Mouse (Mus musculus): ENCODE results near the gene Zbtb32. TPM values are rescaled to one million over a fixed set of nuclear protein-coding genes. Genes with fewer than 3 reads are reported as not detected.

Gene Zbtb32
- polyA plus RNA-seq, 1 experiment from 2014 or later = 0.21 TPM

GRCm38 (mm10) chr7:30559443-30559954 is 39.2 kb downstream of the Zbtb32 start, which contains the start of gene Lin37:
TSS of gene Lin37 (minus strand) at chr7:30559838.
- no peaks in the 10 kb centered on the region for H3K27me3 ChIP-seq (ENCODE audit: insufficient read depth, poor library complexity, severe bottlenecking)
- H3K36me3 ChIP-seq = peaks cover 41% of the 10 kb centered on the region
- peak; percentile 96 for DNase-seq (ENCODE audit: low spot score)
- under 1% methylated on average over 20 of the region's 20 CpGs for WGBS
- peak within 1 kb of the TSS; percentile 76 for H3K4me3 ChIP-seq
- peak within 1 kb of the TSS; percentile 85 for H3K27ac ChIP-seq
- no peaks in the 10 kb centered on the region for H3K9me3 ChIP-seq
- peaks cover 34% of the 10 kb centered on the region for H3K4me1 ChIP-seq (replicated peaks)

DNA sequence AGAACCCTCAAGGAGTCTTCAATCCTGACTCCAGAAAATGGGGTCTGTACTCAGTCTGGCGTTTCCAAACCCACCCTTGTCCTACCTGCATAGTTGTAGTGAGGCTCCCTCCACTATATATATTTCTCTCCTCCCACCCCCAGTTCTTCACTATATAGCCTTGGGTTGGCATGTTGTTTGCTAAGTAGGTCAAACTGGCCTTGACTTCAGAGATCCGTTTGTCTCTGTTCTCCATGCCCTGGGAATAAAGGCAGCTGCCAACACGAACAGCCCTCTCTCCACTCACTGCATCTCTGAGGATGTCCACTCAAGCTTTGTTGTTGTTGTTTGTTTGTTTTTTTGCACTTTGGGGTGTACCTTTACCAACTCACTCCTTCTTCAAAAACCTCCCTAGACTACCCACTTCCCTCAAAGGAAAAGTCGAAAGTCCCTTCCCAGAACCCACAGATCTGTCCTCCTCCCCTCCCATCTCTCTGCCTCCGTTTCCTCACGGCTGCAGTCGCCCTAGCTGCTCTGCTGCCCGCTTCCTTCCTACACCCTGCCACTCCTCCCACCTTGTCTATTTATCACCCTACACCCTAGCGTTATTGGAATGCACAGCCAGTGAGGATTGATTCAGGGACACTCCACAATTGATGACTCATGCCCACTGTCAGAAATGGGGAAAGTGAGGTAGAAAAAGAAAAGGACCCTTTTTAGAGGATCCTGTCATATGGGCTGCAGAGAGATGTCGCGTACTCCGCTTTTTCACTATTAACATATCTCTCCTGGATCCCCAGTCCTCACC is 39.9 kb downstream of the Zbtb32 start:
- Histone ChIP-seq H3K27me3 (ENCODE audit: insufficient read depth, poor library complexity, severe bottlenecking) (peaks cover 3% of the 10 kb centered on the region; the same call in 1 of the 2 replicates), H3K36me3 (peaks cover 46% of the 10 kb centered on the region), H3K9me3 (no peaks in the 10 kb centered on the region), H3K27ac (peak overlapping the region; percentile 85), H3K4me1 (replicated peaks) (peaks cover 34% of the 10 kb centered on the region), H3K4me3 (peak overlapping the region; percentile 76)
- 17% methylated on average over 12 of the region's 12 CpGs for WGBS
- no peak for DNase-seq (ENCODE audit: low spot score)

DNA sequence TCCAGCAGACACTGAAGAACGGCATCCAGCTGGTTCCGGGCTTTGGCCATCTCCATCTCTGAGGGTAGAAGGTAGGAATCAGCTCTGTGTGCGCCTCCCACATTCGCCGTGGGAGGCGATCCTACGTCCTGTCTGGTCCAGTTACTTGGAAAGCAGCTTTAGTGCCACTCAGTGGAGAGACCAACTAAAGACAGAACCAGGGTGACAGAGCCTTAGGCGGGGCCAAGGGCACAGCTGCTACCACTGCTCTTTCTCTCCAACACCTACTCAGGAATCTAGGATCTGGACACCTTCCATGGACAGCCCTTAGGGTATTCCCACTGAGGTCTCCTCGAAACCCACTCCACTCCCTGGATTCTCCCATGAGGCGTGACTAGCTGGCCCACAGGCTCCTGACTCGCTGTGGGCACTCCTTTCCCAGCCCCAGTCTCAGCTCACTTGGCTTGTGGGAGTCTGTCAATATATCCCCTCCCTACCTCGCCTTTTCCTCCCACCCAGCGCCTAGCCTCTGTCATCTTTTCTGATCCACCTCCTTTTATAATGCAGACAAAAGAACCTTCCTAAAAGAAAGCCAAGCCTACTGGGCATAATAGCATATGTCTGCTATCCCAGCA is 40.7 kb downstream of the Zbtb32 start:
- DNase-seq (ENCODE audit: low spot score) = no peak
- 91% methylated on average over 13 of the region's 13 CpGs for WGBS
- Histone ChIP-seq H3K27ac (no peak overlapping the region), H3K4me1 (replicated peaks) (peaks cover 38% of the 10 kb centered on the region), H3K27me3 (ENCODE audit: insufficient read depth, poor library complexity, severe bottlenecking) (peaks cover 6% of the 10 kb centered on the region; the same call in 1 of the 2 replicates), H3K36me3 (peaks cover 46% of the 10 kb centered on the region), H3K4me3 (peak overlapping the region; percentile 76), H3K9me3 (no peaks in the 10 kb centered on the region)

GRCm38 (mm10) chr7:30556894-30557536 is 41.7 kb downstream of the Zbtb32 start:
- Histone ChIP-seq H3K36me3 (peaks cover 46% of the 10 kb centered on the region), H3K9me3 (no peaks in the 10 kb centered on the region), H3K4me3 (peak overlapping the region; percentile 11; the same call in 1 of the 2 replicates), H3K27ac (no peak overlapping the region), H3K4me1 (replicated peaks) (peaks cover 39% of the 10 kb centered on the region), H3K27me3 (ENCODE audit: insufficient read depth, poor library complexity, severe bottlenecking) (peaks cover 6% of the 10 kb centered on the region; the same call in 1 of the 2 replicates)
- DNase-seq (ENCODE audit: low spot score) = no peak
- WGBS = 92% methylated on average over 18 of the region's 18 CpGs

- Histone ChIP-seq H3K4me3 (peak overlapping the region; percentile 68), H3K4me1 (replicated peaks) (peaks cover 31% of the 10 kb centered on the region), H3K27ac (peak overlapping the region; percentile 96; the same call in 1 of the 2 replicates), H3K27me3 (ENCODE audit: insufficient read depth, poor library complexity, severe bottlenecking) (peaks cover 6% of the 10 kb centered on the region; the same call in 1 of the 2 replicates), H3K36me3 (peaks cover 48% of the 10 kb centered on the region), H3K9me3 (no peaks in the 10 kb centered on the region)
- 85% methylated on average over 22 of the region's 22 CpGs for WGBS
- no peak for DNase-seq (ENCODE audit: low spot score)
Observed at GRCm38 (mm10) chr7:30553810-30554584, 44.7 kb downstream of the Zbtb32 start.

DNA sequence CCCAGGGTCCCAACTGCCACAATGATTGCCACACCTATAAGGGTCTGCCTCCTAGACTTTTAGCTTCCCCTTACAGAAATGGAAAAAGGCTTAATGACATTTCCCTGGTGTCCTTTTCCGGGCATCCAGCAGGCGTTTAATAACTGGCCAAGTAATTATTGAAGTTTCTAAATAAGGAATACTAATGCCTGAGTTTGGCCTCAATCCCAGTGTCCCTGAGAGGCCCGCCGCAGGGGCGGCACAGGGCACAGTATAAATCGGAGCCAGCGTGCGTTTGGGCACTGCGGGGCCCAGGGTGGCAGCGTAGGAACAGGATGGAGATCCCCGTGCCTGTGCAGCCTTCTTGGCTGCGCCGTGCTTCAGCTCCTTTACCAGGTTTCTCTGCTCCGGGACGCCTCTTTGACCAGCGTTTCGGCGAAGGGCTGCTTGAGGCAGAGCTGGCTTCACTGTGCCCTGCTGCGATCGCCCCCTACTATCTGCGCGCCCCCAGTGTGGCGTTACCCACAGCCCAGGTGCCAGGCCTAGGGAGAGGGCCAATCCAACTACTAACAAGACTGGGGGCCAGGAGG is 45.6 kb downstream of the Zbtb32 start:
- DNase-seq (ENCODE audit: low spot score) = no peak
- H3K27ac ChIP-seq = peak overlapping the region; percentile 96
- H3K4me1 ChIP-seq (replicated peaks) = peaks cover 22% of the 10 kb centered on the region
- no peaks in the 10 kb centered on the region for H3K9me3 ChIP-seq
- peaks cover 6% of the 10 kb centered on the region; the same call in 1 of the 2 replicates for H3K27me3 ChIP-seq (ENCODE audit: insufficient read depth, poor library complexity, severe bottlenecking)
- WGBS = 9% methylated on average over 23 of the region's 23 CpGs
- H3K36me3 ChIP-seq = peaks cover 56% of the 10 kb centered on the region
- peak overlapping the region; percentile 68 for H3K4me3 ChIP-seq

GRCm38 (mm10) chr7:30552102-30553020 is 46.3 kb downstream of the Zbtb32 start, which contains the start of the genes Hspb6 and Proser3:
TSS of gene Hspb6 (plus strand) at chr7:30552178.
TSS of gene Proser3 (minus strand) at chr7:30552299.
- H3K4me3 ChIP-seq = peak within 1 kb of the TSS; percentile 68
- H3K36me3 ChIP-seq = peaks cover 56% of the 10 kb centered on the region
- H3K27me3 ChIP-seq (ENCODE audit: insufficient read depth, poor library complexity, severe bottlenecking) = peaks cover 6% of the 10 kb centered on the region; the same call in 1 of the 2 replicates
- peak within 1 kb of the TSS; percentile 96 for H3K27ac ChIP-seq
- peak; percentile 95 for DNase-seq (ENCODE audit: low spot score)
- H3K4me1 ChIP-seq (replicated peaks) = peaks cover 19% of the 10 kb centered on the region
- no peaks in the 10 kb centered on the region for H3K9me3 ChIP-seq
- WGBS = under 1% methylated on average over 44 of the region's 44 CpGs

DNA sequence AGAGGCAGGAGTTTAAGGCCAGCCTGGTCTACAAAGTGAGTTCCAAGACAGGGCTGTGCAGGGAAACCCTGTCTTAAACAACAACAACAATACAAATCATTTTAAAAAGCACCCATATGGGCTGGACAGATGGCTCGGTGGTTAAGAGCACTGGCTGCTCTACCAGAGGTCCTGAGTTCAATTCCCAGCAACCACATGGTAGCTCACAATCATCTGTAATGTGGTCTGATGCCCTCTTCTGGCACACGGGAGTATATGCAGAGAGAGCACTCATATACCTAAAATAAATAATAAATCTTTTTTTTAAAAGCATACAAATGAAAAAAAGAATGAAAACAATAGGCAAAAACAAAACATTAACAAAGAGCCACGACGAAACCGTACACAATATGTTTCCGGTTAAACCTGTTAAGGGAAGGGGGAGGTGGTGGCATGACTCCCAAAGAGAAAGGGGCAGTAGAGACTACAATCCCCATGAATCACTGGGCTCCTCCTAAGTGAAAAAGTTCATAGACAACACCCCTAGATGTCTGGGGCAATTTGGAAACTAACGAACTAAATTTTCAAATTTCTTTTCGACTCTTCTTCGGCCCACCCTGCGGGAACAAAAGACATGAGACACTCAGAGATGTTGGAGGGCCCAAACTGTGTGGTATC is 47.1 kb downstream of the Zbtb32 start:
- 3% methylated on average over 10 of the region's 10 CpGs for WGBS
- Histone ChIP-seq H3K4me1 (replicated peaks) (peaks cover 19% of the 10 kb centered on the region), H3K36me3 (peaks cover 54% of the 10 kb centered on the region), H3K4me3 (peak overlapping the region; percentile 68), H3K27ac (peak overlapping the region; percentile 96), H3K9me3 (no peaks in the 10 kb centered on the region), H3K27me3 (ENCODE audit: insufficient read depth, poor library complexity, severe bottlenecking) (peaks cover 6% of the 10 kb centered on the region; the same call in 1 of the 2 replicates)
- DNase-seq (ENCODE audit: low spot score) = no peak

DNA sequence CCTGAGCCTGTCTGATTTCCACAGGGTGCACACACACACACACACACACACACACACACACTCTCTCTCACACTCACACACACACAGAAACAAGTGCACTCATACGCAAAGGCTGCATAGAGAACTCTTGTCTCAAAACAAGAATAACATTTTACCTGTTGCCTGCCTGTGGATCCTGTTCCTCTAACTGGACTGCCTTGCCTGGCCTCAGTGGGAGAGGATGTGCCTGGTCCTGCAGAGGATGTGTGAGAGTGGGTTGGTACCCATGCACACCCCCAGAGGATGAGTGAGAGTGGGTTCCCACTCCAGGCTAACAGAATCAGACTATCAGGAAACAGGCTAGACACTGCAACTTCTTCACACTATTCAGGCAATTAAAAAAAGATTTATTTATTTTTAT is 48.1 kb downstream of the Zbtb32 start:
- no peak overlapping the region for H3K4me3 ChIP-seq
- H3K27me3 ChIP-seq (ENCODE audit: insufficient read depth, poor library complexity, severe bottlenecking) = peaks cover 6% of the 10 kb centered on the region; the same call in 1 of the 2 replicates
- no peak for DNase-seq (ENCODE audit: low spot score)
- H3K9me3 ChIP-seq = no peaks in the 10 kb centered on the region
- H3K27ac ChIP-seq = no peak overlapping the region
- WGBS = 94% methylated on average over 1 of the region's 1 CpGs
- H3K4me1 ChIP-seq (replicated peaks) = peaks cover 19% of the 10 kb centered on the region
- peaks cover 54% of the 10 kb centered on the region for H3K36me3 ChIP-seq

DNA sequence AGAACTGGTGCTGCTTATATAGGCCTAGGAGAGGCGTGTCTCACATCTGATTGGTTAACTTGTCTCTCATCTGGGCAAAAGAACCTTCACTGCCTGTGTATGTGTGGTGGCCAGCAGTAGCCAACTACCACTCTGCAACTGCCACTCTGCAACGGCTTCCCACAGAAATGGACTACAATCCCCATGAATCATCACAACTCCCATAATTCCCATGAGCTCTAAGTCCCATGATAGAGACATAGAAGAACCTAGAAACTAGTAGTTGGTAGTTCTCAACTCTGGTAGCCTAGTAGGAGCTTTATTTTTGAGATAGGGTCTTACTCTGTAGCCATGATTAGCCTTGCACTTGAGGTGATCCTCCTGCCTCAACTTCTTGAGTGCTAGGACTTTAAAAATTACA is 48.8 kb downstream of the Zbtb32 start:
- peaks cover 6% of the 10 kb centered on the region; the same call in 1 of the 2 replicates for H3K27me3 ChIP-seq (ENCODE audit: insufficient read depth, poor library complexity, severe bottlenecking)
- 92% methylated on average over 2 of the region's 2 CpGs for WGBS

More for the DNA sequence above, 48.8 kb downstream of the Zbtb32 start:
- Histone ChIP-seq H3K9me3 (no peaks in the 10 kb centered on the region), H3K36me3 (peaks cover 50% of the 10 kb centered on the region), H3K4me3 (no peak overlapping the region), H3K4me1 (replicated peaks) (peaks cover 19% of the 10 kb centered on the region), H3K27ac (no peak overlapping the region)
- DNase-seq (ENCODE audit: low spot score) = no peak

Measured in hindbrain, embryonic 10.5 days (tissue).